Mouse (Mus musculus) spleen, postnatal 36 days (tissue): ENCODE data around the gene Zfp644.

Experiments
- DNase-seq, 2 experiments: peaks; one replicate each; pipeline ENCODE4 v3.0.0; 2022; ENCODE audit warnings: low spot score in 2 of 2, mixed read lengths in 1 of 2

Zfp644 gene

GRCm38 (mm10) chr5:106599482-106599881 lies 97.6 kb downstream of the Zfp644 start:
- no peak for DNase-seq

- no peak for DNase-seq
Measured at GRCm38 (mm10) chr5:106597472-106597871, 99.6 kb downstream of the Zfp644 start.

- no peak for DNase-seq
Measured at GRCm38 (mm10) chr5:106594388-106594787, 102.7 kb downstream of the Zfp644 start.

GRCm38 (mm10) chr5:106590686-106591085 lies 106.4 kb downstream of the Zfp644 start:
- DNase-seq = no peak

GRCm38 (mm10) chr5:106589670-106590069 lies 107.4 kb downstream of the Zfp644 start:
- no peak for DNase-seq

- no peak for DNase-seq
Measured at GRCm38 (mm10) chr5:106589006-106589405, 108.1 kb downstream of the Zfp644 start.

- no peak for DNase-seq
Measured at GRCm38 (mm10) chr5:106580943-106581342, 116.1 kb downstream of the Zfp644 start.

- DNase-seq = no peak
Measured at GRCm38 (mm10) chr5:106577237-106577888, 119.7 kb downstream of the Zfp644 start.

GRCm38 (mm10) chr5:106575098-106575497 lies 122.0 kb downstream of the Zfp644 start:
- no peak for DNase-seq

GRCm38 (mm10) chr5:106574560-106574946 lies 122.5 kb downstream of the Zfp644 start:
- peak; percentile 43 to 47 for DNase-seq

GRCm38 (mm10) chr5:106573742-106574559 lies 123.1 kb downstream of the Zfp644 start:
- DNase-seq = no peak
